Mouse (Mus musculus) left cerebral cortex, adult 9 months (tissue): ENCODE measurements around the gene Relt.
A peak's percentile ranks its signal among the peaks of the same experiment; 100 is the strongest.
"Not testable (repeated sequence)": the region's sequence is repeated elsewhere in the genome, so short reads cannot be mapped to it uniquely, and the experiment has no call there.

Experiments used
- DNase-seq, 2 experiments: peaks; one replicate each; pipeline ENCODE4 v3.0.0; 2022; ENCODE audit warnings: low spot score in 2 of 2

Gene Relt

GRCm38 (mm10) chr7:100875822-100876221, 12.6 kb upstream of the Relt start:
- DNase-seq, result no peak

GRCm38 (mm10) chr7:100873197-100873596, 10.0 kb upstream of the Relt start:
- DNase-seq, result no peak

GRCm38 (mm10) chr7:100871892-100872291, 8.6 kb upstream of the Relt start:
- no peak for DNase-seq

- DNase-seq, result no peak
Measured at GRCm38 (mm10) chr7:100871355-100871754, 8.1 kb upstream of the Relt start.

- DNase-seq, result no peak
Measured at GRCm38 (mm10) chr7:100869877-100870629, 6.8 kb upstream of the Relt start.

- DNase-seq, result no peak
Measured at GRCm38 (mm10) chr7:100868551-100868950, 5.3 kb upstream of the Relt start.

- no peak for DNase-seq
Measured at GRCm38 (mm10) chr7:100867561-100867960, 4.3 kb upstream of the Relt start.

GRCm38 (mm10) chr7:100866675-100867074, 3.4 kb upstream of the Relt start:
- DNase-seq, result peak in 1 of 2 experiments; percentile 82

- DNase-seq, result no peak
Measured at GRCm38 (mm10) chr7:100862353-100862752, 893 bp downstream of the Relt start.

- no peak for DNase-seq
Measured at GRCm38 (mm10) chr7:100861209-100861608, 2.0 kb downstream of the Relt start.

- no peak for DNase-seq
Measured at GRCm38 (mm10) chr7:100860450-100860849, 2.8 kb downstream of the Relt start.

GRCm38 (mm10) chr7:100855795-100856573, 7.3 kb downstream of the Relt start:
- no peak for DNase-seq

GRCm38 (mm10) chr7:100855300-100855699, 7.9 kb downstream of the Relt start:
- no peak for DNase-seq

GRCm38 (mm10) chr7:100854861-100855260, 8.4 kb downstream of the Relt start:
- no peak for DNase-seq

- no peak for DNase-seq
Measured at GRCm38 (mm10) chr7:100854137-100854814, 9.0 kb downstream of the Relt start.

- no peak for DNase-seq
Measured at GRCm38 (mm10) chr7:100853396-100853795, 9.8 kb downstream of the Relt start.

GRCm38 (mm10) chr7:100851481-100852356, 11.5 kb downstream of the Relt start:
- DNase-seq, result no peak

GRCm38 (mm10) chr7:100849508-100849907, 13.7 kb downstream of the Relt start:
- no peak for DNase-seq

GRCm38 (mm10) chr7:100848744-100849143, 14.5 kb downstream of the Relt start:
- peak in 1 of 2 experiments; percentile 87 for DNase-seq

- no peak for DNase-seq
Measured at GRCm38 (mm10) chr7:100847131-100847530, 16.1 kb downstream of the Relt start.

GRCm38 (mm10) chr7:100846033-100846432, 17.2 kb downstream of the Relt start:
- DNase-seq, result not testable (repeated sequence)
